Comparison of ENCODE assay signal across 8 mouse cellular contexts in genomic region chr5:127241136-127241924, GRCm38 (mm10). TPM values are rescaled to one million over a fixed set of nuclear protein-coding genes. Genes with fewer than 3 reads are reported as not detected.
A peak's percentile ranks its signal among the peaks of the same experiment; 100 is the strongest.
DNase-seq lines count a peak whose midpoint lies in the region; ATAC-seq and TF ChIP-seq lines count a peak whose summit lies in the region.

TSS of gene Tmem132c (plus strand) at chr5:127241808.

- TF ChIP-seq CTCF in gastrocnemius, adult 2 months (IDR thresholded peaks at IDR 0.05) = no peak

- peak; percentile 47; the same call in 1 of the 2 replicates for ATAC-seq in common myeloid progenitor, adult 5-6 weeks (replicated peaks; ENCODE audit: low read depth, poor library complexity, severe bottlenecking)
- peak; percentile 86 for ATAC-seq in hindbrain, embryonic 13.5 days (ENCODE audit: low FRiP score)

- H3K4me2 ChIP-seq in hindbrain, embryonic 13.5 days = peak within 1 kb of the TSS; percentile 74

- peak within 1 kb of the TSS; percentile 72 for H3K9ac ChIP-seq in hindbrain, embryonic 13.5 days

- peak; percentile 87 for DNase-seq in adrenal gland, postnatal 14 days
- DNase-seq in gastrocnemius, adult 2 months = peak; percentile 70
- DNase-seq in left cerebral cortex, postnatal 10 days (ENCODE audit: extremely low spot score in 1 of 2, low spot score in 2 of 2) = peak; percentile 22 to 81
- DNase-seq in lung, postnatal 36 days = peak; percentile 78
- DNase-seq in right cerebral cortex, postnatal 25 days = peak; percentile 54
- no peak for DNase-seq in natural killer cell, adult 2 months (ENCODE audit: low spot score in 2 of 2)

- H3K4me3 ChIP-seq in gastrocnemius, adult 2 months = peak within 1 kb of the TSS; percentile 69
- H3K4me3 ChIP-seq in hindbrain, embryonic 13.5 days = peak within 1 kb of the TSS; percentile 63

- intact Hi-C loops in gastrocnemius, adult 2 months (cut with DNase I) = no loop called here
- intact Hi-C loops in left cerebral cortex, postnatal 10 days (cut with DNase I) = no loop called here

- H3K9me3 ChIP-seq in hindbrain, embryonic 13.5 days = no peaks in the 10 kb centered on the region

- H3K4me1 ChIP-seq in hindbrain, embryonic 13.5 days (replicated peaks) = peaks cover 36% of the 10 kb centered on the region

- H3K27me3 ChIP-seq in hindbrain, embryonic 13.5 days = peaks cover 93% of the 10 kb centered on the region

- under 1% methylated on average over 55 of the region's 58 CpGs for WGBS in hindbrain, embryonic 13.5 days

- H3K36me3 ChIP-seq in hindbrain, embryonic 13.5 days = no peaks in the 10 kb centered on the region

- no peak within 1 kb of the TSS for H3K27ac ChIP-seq in gastrocnemius, adult 2 months
- no peak within 1 kb of the TSS for H3K27ac ChIP-seq in hindbrain, embryonic 13.5 days

RNA-seq across cellular contexts. Expression of gene Tmem132c, which starts in this region (rescaled TPM):
- total RNA-seq in adrenal gland, postnatal 14 days (2021) = 1.0 and 1.3 TPM in 2 replicates
- not detected in 2 replicates for total RNA-seq in common myeloid progenitor, adult 5-6 weeks (2017)
- total RNA-seq in gastrocnemius, adult 2 months (2021) = under 1 TPM in 1 of 2 experiments, not detected in 1; 0.17 TPM
- polyA plus RNA-seq in hindbrain, embryonic 13.5 days (2015; fragmentation: Nextera tagmentation; extraction: Ambion mirVana) = 11.1 and 11.8 TPM in 2 replicates
- 1 to 10 TPM; 7.8 to 7.9 TPM for total RNA-seq in left cerebral cortex, postnatal 10 days (2021)

Comparison
In these comparisons a context has a peak if more than half of its experiments do, and no peak if none do; other contexts are left out.
1. Peak in ATAC-seq in common myeloid progenitor, adult 5-6 weeks; RNA of the gene not detected or under 1 TPM.
2. Peak in DNase-seq and H3K4me3 ChIP-seq in gastrocnemius, adult 2 months; RNA of the gene not detected or under 1 TPM.
3. DNase-seq: peak in adrenal gland, postnatal 14 days (single experiment), left cerebral cortex, postnatal 10 days (2 of 2), lung, postnatal 36 days (single experiment) and right cerebral cortex, postnatal 25 days (single experiment); none in natural killer cell, adult 2 months (0 of 2).